Mouse (Mus musculus) ES-Bruce4 (cell line): ENCODE measurements around the gene Vps52. TPM values are rescaled to one million over a fixed set of nuclear protein-coding genes. Genes with fewer than 3 reads are reported as not detected.
A peak's percentile ranks its signal among the peaks of the same experiment; 100 is the strongest.

Experiments
- H3K27ac ChIP-seq: 2 replicates; pipeline ENCODE4 v1.5.1; 2012; ENCODE audit warnings: low read length, inconsistent platforms; ENCODE audit not compliant: insufficient read depth
- H3K27me3 ChIP-seq: 2 replicates; pipeline ENCODE4 v1.6.1; 2012; ENCODE audit warnings: mild to moderate bottlenecking, low read length, inconsistent platforms; ENCODE audit not compliant: control insufficient read depth, poor library complexity, insufficient read depth, severe bottlenecking
- H3K36me3 ChIP-seq: 2 replicates; pipeline ENCODE4 v1.6.1; 2012; ENCODE audit warnings: inconsistent platforms, mild to moderate bottlenecking, low read length, moderate library complexity; ENCODE audit not compliant: control insufficient read depth, poor library complexity, insufficient read depth, severe bottlenecking
- H3K4me1 ChIP-seq: one replicate; pipeline ENCODE4 v1.8.1; 2011; ENCODE audit warnings: low read length; ENCODE audit not compliant: control insufficient read depth, insufficient read depth
- H3K4me3 ChIP-seq: 2 replicates; pipeline ENCODE4 v1.5.1; 2011; ENCODE audit warnings: low read depth, mild to moderate bottlenecking, low read length
- H3K9ac ChIP-seq: 2 replicates; pipeline ENCODE4 v1.6.1; 2012; ENCODE audit warnings: low read depth, mild to moderate bottlenecking, inconsistent platforms; ENCODE audit not compliant: poor library complexity, severe bottlenecking
- H3K9me3 ChIP-seq: replicated peaks from 2 replicates; pipeline ENCODE4 v1.6.1; 2012; ENCODE audit warnings: mild to moderate bottlenecking, low read length, inconsistent platforms; ENCODE audit not compliant: control insufficient read depth, poor library complexity, insufficient read depth, severe bottlenecking
- CTCF ChIP-seq: IDR thresholded peaks from one replicate; pipeline ENCODE4 v1.8.1; 2011; ENCODE audit warnings: low read depth, low read length
- EP300 ChIP-seq: IDR thresholded peaks from 2 replicates; pipeline ENCODE4 v1.6.1; 2011; ENCODE audit warnings: low read depth, low read length; ENCODE audit not compliant: insufficient read depth
- POLR2A ChIP-seq: IDR thresholded peaks from one replicate; pipeline ENCODE4 v1.8.1; 2011; ENCODE audit warnings: low read length; ENCODE audit not compliant: insufficient read depth
- polyA plus RNA-seq: library from polyadenylated mRNA; stranded (reverse); fragments of >200 nt; gene quantifications from 2 replicates; pipeline ENCODE4 v1.2.4, GENCODE M21; 2011; ENCODE audit warnings: low read depth; ENCODE audit not compliant: missing spikeins, insufficient read depth, insufficient read length

The Vps52 gene
- polyA plus RNA-seq, 1 experiment = 19.0 TPM

DNA sequence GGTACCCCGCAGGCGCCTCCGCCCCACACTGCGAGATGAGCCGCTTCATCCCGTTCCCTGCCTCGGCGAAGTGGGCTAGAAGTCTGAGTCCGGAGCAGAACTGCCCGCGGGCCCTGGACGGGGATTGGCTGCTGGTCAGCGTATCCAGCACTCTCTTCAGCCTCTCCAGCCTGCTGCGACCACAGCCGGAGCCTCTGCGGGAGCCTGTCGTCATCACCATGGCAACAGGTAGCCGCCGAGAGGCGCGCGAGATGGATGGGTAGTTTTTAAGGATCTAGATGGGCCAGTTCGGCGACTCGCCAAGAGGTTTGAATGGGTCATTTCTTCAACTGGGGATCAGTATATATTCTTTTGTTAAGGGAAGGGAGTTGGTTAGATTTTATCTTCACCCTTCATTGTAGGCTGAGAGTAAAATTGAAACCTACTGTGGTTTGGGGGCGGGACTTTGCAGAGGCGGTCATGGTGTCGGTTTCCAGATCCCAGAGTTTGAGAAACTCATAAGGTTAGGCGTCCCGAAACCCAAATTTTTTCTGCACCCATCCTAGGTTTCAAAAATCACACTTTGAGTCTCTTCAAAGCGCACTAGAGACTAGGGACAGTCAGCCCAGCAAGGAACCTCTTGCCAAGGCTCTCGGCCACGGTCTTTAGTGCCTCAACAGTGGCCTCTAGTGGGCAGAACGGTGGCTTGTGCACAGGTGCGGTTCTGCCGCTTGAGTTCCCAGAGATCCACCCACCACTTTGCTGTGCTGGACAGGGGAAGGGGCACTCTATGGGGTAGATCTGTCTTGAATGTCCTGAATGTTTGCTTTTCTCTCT lies 35.1 kb upstream of the Vps52 start:
- Histone ChIP-seq H3K36me3 (no peaks in the 10 kb centered on the region), H3K27me3 (no peaks in the 10 kb centered on the region), H3K4me3 (peak overlapping the region; percentile 76), H3K9me3 (no peaks in the 10 kb centered on the region), H3K9ac (peak overlapping the region; percentile 57), H3K27ac (no peak overlapping the region), H3K4me1 (peaks cover 1% of the 10 kb centered on the region)
- TF ChIP-seq CTCF (peak; percentile 90), POLR2A (no peak), EP300 (0 out of 2 replicates have a peak, but pooled peaks have one; percentile 36)

DNA sequence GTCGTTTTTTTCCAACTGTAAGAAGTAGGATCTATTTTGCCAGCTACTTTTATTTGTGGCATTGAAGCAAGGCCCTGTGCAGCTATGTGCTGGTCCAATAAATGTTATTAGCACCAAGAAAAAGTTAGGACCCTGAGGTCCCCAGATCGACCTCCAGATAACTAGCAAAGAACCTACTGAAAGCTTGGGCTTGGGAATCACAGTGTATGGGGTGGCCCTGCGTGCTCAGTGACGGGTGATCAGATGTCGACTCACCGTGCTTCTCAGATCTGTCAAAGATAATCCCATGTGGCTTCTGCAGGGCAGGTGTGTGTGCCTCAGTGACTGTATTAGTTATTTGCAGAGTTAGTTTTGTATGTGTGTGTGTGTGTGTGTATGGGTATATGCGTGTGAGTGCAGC lies 34.3 kb upstream of the Vps52 start:
- no peaks in the 10 kb centered on the region for H3K9me3 ChIP-seq
- no peak overlapping the region for H3K9ac ChIP-seq
- H3K4me3 ChIP-seq = no peak overlapping the region
- no peaks in the 10 kb centered on the region for H3K27me3 ChIP-seq
- H3K36me3 ChIP-seq = no peaks in the 10 kb centered on the region
- H3K4me1 ChIP-seq = peaks cover 1% of the 10 kb centered on the region
- TF ChIP-seq POLR2A (no peak), CTCF (no peak), EP300 (no peak)
- no peak overlapping the region for H3K27ac ChIP-seq

DNA sequence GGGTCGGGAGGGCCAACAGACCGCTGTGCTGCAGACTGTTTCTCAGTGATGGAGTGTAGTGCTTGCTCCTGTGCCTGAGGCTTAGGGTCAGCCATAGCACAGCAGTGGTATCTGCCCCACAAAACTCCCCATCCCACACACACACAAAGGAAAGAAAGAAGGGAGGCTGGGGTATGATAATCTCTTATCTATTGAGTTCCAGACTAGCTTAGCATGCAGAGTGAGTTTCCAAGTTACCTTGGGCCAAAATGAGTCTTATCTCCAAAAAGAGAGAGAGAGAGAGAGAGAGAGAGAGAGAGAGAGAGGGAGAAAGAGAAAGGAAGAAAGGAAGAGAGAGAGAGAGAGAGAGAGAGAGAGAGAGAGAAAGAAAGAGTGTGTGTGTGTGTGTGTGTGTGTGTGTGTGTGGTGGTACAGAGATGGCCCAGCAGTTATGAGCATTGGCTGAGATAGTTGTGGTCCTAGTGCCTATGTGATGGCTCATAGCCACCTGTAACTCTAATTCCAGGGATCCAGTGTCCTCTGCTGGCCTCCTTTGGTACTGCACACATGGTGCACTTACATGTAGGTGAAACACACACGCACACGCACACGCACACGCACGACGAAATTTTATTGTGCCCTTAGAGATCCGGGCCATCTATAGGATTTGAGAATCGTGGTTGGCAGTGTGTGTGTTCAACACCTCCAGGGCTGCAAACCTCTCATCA lies 30.9 kb upstream of the Vps52 start:
- no peak overlapping the region for H3K27ac ChIP-seq
- H3K9ac ChIP-seq = no peak overlapping the region
- peak; percentile 53 for TF ChIP-seq CTCF
- TF ChIP-seq POLR2A = no peak
- H3K27me3 ChIP-seq = no peaks in the 10 kb centered on the region
- H3K4me3 ChIP-seq = no peak overlapping the region
- no peaks in the 10 kb centered on the region for H3K4me1 ChIP-seq
- H3K9me3 ChIP-seq = no peaks in the 10 kb centered on the region
- no peaks in the 10 kb centered on the region for H3K36me3 ChIP-seq

DNA sequence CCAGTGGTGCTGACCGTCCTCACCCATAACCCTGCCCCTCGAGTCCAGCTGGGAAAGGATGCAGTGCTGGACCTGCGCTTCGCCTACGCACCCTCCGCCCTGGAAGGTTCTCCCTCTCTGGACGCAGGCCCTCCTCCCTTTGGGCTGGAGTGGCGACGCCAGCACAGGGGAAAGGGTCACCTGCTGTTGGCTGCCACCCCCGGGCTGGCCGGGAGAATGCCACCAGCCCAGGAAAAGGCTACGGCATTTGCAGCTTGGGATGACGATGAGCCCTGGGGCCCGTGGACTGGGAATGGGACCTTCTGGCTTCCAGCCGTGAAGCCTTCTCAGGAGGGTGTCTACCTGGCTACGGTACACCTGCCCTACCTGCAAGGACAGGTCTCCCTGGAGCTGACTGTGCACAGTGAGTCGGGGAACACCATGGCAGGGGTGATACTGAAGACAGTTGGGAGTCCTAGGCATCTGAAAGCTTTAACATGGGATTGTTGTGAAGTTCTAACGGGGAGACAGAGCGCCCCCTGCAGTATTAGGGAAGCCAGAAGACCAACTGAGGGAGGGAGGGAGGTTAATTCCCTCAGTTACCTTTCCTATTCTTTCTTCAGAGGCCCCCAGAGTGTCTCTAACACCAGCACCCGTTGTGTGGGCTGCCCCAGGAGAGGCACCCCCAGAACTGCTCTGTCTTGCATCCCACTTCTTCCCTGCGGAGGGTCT lies 30.1 kb upstream of the Vps52 start:
- no peaks in the 10 kb centered on the region for H3K27me3 ChIP-seq
- no peaks in the 10 kb centered on the region for H3K36me3 ChIP-seq
- 0 out of 2 replicates have a peak overlapping the region, but pooled peaks have one; percentile 10 for H3K4me3 ChIP-seq
- H3K27ac ChIP-seq = no peak overlapping the region
- H3K4me1 ChIP-seq = no peaks in the 10 kb centered on the region
- no peaks in the 10 kb centered on the region for H3K9me3 ChIP-seq
- H3K9ac ChIP-seq = no peak overlapping the region
- TF ChIP-seq POLR2A (no peak), CTCF (peak; percentile 44), EP300 (no peak)

DNA sequence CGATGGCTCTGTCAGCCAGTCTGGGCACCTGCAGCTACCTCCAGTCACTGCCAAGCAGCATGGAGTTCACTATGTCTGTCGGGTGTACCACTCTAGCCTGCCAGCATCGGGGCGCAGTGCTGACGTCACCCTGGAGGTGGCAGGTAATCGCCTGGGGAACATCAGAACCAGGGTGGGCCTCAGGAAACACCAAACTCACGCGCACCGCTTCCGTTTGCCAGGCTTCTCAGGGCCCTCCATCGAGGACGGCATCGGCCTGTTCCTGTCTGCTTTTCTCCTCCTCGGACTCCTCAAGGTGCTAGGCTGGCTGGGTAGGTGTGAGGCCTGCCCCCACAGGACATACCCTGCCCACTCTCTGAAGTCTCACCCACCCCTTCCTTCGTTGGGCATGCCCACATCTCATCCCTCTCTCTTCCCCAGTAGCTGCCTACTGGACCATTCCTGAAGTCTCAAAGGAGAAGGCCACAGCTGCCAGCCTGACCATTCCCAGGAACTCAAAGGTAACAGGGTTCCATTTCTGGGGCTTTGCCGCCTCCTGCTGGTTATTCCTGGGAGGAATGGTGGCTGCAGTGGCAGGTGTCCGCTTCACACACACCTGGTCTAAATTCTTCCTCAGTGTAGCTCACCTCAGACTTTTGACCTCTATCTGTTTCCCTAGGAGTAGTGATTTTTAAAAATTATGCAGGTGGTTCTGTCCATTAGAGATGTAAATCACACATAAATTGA lies 29.2 kb upstream of the Vps52 start:
- Histone ChIP-seq H3K9me3 (no peaks in the 10 kb centered on the region), H3K27ac (no peak overlapping the region), H3K4me3 (no peak overlapping the region), H3K9ac (no peak overlapping the region), H3K4me1 (no peaks in the 10 kb centered on the region), H3K27me3 (no peaks in the 10 kb centered on the region), H3K36me3 (no peaks in the 10 kb centered on the region)
- no peak for TF ChIP-seq EP300
- TF ChIP-seq CTCF = peak; percentile 73
